Mouse (Mus musculus): ENCODE measurements at regions not wholly inside any gene's neighbourhood (a gene's known extent, or its start where the extent isn't known, plus 50 kb on each side); places are given as distances from the start of the nearest gene placed in this dataset.

DNA sequence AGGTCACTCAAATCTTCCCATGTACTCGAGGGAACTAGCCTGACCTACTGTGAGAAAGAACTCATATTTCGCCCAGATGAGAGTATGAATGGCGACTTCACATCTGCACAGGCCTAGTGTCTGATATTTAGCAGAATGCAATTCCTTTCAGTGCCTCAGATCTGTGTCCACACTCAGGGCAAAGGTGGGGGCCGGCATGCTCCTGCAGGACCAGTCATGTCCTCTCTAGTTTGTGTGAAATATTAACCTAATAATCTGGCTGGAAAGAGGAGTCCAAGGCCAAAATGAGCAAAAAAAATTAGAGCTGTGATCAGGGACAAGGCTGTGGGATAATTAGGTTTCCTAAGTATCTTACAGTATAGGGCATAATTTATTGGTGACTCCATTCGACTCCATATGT is 292.1 kb downstream of the Irs2 start:
- no peak for DNase-seq (ENCODE audit: low spot score)

- DNase-seq (ENCODE audit: low spot score): no peak
Measured at GRCm38 (mm10) chr8:10713515-10714042, 294.7 kb downstream of the Irs2 start.

DNA sequence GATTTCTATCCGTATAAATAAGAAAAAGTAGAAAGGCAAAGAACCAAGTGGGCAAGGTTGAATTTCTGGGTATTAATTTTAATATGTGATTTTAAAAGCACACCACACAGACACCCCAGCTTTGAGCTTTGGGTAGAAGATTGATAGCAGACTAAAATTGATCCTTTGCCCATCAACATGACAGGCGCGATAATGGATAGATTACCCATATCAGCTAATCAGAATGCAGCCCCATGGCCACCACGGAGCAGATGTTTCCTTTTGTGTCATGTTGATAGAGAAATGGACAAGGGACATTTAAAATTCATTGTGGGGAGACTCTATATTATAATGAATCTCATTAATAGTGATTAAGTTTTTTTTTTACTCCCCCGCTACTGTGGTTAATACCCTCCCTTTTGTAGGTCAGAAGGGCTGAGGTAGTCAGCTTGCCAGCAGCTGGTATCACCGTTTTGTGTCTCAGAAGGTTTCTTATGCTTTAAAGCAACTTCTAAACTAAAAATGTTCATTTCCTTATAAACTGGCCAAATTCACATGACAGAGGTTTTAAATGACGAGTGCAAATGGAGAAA is 296.1 kb downstream of the Irs2 start:
- DNase-seq (ENCODE audit: low spot score): no peak

DNA sequence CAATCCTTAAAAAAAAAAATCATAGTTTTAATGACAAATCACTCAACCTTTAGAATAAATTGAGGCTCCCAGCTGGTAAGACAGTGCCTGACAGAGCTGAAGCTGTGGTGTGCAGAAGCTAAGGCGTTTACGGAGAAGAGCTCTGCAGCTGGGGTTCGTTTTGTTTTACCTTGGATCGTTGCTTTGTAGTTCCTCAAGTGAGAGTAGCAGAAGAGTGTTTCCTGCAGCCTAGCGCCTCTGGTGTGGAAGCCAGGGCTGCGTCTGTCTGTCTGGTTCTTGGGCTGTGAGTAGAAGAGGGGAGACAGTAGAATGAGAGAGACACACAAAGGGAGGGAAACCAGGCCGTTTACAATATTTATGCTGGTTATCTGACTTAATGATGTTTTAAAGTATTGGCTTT is 296.8 kb downstream of the Irs2 start:
- DNase-seq (ENCODE audit: low spot score): no peak

DNA sequence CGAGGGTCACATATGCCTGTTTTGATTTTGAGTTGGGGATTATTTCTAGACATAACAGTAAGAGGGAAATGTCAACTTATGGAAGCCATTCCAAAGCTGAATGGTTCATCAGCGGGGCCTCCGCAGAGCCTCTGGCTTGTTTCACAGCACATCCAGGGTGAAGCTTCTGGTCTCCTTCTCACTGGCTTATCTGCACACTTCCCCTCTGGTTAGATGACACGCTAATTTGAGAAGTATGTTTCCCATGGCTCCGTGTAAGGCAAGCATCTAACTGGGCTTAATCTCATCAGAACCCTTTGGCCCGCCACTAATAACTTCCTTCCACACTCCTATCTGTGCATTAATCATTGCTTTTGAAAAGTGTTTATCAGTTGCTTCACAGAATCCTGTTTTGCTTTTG is 299.7 kb downstream of the Irs2 start:
- DNase-seq (ENCODE audit: low spot score): no peak

GRCm38 (mm10) chr8:10707122-10707521 is 301.1 kb downstream of the Irs2 start:
- no peak for DNase-seq (ENCODE audit: low spot score)

DNA sequence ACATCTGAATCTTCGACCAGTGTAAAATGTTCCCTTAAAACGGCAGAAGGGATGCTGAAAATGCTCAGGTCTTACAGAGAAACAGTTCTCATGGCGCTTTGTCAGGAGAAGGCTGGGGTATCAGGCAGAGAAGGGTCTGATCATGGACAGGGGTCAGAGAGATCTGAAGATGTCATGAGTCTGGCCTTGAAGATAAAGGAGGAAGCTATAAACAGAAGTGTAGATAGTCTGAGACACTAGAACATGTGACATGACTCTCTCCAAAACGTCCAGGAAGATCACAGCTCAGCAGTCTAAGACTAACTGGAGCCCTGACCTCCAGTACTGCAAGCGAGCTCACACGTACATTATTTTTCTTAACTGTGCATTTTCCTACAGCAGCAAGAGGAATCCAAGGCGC is 302.3 kb downstream of the Irs2 start:
- no peak for DNase-seq (ENCODE audit: low spot score)

- DNase-seq (ENCODE audit: low spot score): no peak
Measured at GRCm38 (mm10) chr8:10702755-10703154, 305.5 kb downstream of the Irs2 start.

GRCm38 (mm10) chr8:10702248-10702647 is 306.0 kb downstream of the Irs2 start:
- DNase-seq (ENCODE audit: low spot score): no peak

GRCm38 (mm10) chr8:10701648-10702061 is 306.6 kb downstream of the Irs2 start:
- no peak for DNase-seq (ENCODE audit: low spot score)

DNA sequence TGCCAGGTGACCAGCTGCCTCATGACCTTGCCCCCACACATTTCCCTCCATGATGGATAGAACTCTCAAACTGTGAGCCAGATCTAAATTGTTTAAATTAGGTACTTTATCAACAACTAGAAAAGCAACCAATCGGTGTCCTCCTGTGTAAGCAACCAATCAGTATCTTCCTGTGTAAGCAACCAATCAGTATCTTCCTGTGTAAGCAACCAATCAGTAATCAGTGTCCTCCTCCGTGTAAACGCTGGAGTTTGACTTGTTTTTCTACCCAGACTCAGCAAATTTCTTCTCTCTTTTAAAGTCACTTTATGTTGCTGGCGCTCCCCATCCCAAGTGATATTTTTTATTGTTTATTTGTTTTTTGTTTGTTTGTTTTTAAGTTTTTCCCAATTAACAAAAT is 307.0 kb downstream of the Irs2 start:
- DNase-seq (ENCODE audit: low spot score): no peak

GRCm38 (mm10) chr8:10699669-10700068 is 308.6 kb downstream of the Irs2 start:
- DNase-seq (ENCODE audit: low spot score): no peak

- DNase-seq (ENCODE audit: low spot score): no peak
Measured at GRCm38 (mm10) chr8:10695181-10695580, 313.1 kb downstream of the Irs2 start.

DNA sequence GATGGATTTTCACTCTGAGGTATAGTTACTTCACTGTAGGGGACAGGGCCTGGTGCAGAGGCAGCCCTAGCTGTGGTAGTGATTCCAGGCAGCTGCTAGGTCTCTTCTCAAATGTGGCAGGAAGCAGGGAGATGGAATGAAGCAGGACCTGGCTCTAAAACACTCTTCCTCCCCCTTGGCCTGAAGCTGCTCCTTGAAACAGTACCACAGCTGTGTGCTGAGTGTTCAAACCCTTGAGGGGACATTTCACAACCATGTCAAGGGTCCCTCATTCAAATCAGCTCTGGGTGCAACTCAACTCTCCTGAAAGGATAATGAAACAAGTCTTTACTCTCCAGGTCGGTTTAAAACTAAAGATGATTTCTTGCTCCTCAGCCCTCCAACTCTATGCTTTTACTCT is 317.6 kb downstream of the Irs2 start:
- DNase-seq (ENCODE audit: low spot score): no peak

DNA sequence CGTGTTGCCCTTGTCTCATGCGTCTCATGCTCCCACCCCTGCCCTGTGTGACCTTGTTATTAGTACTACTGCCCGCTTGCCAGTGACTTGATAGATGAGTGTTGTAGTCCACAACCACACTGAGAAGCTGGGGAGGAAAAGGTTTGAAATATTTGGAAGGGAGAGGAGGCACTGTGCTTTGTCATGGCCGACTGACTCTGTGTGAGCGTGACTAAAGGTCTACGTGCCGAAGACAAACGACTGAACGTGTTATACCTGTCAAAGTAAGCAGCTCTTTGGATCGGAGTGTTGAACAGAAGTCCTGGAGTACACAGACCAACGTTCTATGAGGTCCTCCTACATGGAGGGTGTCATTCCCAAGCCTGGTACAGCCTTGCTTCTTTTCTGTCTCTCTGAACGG is 318.4 kb downstream of the Irs2 start:
- no peak for DNase-seq (ENCODE audit: low spot score)

DNA sequence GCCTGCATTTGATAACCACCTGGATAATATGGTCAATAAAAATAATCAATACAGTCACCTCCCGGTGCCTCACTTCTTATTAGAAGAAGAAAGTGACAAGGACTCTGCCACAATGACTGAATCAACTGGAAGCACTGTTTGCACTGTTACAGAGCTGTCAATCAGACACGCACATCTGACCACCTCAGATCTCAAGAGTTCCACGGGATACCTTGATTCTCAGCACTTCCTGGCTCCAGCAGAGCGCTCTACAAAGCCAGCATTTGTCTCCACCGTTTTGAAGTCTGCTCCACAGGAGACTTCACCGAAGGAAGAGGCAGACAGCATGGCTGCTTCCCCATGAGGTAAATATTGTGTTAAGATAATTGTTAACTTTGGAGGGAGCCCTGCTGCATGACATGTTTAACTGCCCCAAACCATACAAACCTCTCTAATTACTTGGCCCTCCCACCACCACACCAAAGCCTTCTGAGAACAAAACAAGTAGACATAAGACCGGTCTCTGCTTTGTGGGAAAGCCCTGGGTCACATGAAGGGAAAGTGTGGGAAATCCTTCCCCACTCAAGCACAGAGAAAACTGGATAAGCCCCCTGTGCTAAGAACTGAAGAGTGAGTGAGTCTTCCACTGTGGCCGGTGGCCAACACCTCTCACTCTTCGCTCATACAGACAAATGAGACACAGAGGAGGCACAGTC is 320.2 kb downstream of the Irs2 start:
- DNase-seq (ENCODE audit: low spot score): no peak

Measured in heart, adult 8-10 months (tissue).